Mouse (Mus musculus) T-helper 17 cell (primary cell): ENCODE data around the gene Gm8247.
"Not testable (repeated sequence)": the region's sequence is repeated elsewhere in the genome, so short reads cannot be mapped to it uniquely, and the experiment has no call there.

Experiments used
- in situ Hi-C, 2 experiments: fragments of 300-600 bp; cut with MboI, MseI; formaldehyde crosslinking; loops; 1 replicate in 1 of 2; 2 replicates in 1 of 2; pipeline ENCODE4 v1.15.1; 2025; ENCODE audit warnings: high pct_unique_total_duplicates in 2 of 2

Gene Gm8247

DNA sequence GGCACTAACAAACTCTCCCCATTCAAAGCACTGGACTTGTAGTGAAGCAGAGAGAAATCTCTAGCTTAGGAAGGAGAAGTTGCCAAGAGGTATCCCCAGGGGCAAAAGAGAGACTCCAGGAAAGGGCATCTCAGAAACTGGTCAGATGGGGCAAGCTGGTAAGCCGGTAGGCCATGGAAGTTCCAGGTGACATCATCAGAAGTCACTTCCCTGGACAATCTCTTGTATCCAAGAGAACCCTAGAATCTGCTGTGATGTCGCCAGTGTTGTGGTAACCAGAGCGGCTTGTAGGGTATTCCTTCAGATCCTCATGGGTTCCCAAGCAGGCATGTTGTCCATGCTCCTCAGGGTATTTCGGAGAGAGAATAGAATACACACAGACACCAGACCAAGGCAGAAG lies at the start of gene Gm8247:
TSS of gene Gm8247 (plus strand) at position 301 of the 400 bp plus-strand sequence.
- in situ Hi-C loops: loop anchor here in 1 of 2 experiments (5.0 kb wide), 1 partner anchor 1731 kb away; the partner anchor contains the start of gene Gm21977

DNA sequence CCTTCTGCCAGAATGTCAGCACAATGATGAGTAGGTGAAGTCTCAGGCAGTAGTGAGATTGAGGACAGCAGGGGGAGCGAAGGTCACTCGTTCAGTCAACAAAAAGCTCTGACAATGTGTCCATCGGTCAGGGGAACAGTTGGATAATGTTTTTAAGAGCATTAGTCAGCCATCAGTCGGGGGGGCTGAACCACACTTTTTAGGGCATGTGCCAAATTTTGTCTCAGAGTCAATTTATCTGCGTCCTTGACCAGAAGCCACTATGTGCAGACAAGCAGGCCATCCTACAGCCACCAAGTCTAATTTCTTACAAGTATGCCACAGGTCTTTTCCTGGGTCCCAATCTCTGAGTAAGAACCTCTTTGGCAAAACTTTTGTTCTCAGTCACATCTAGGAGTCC lies 35.0 kb upstream of the Gm8247 start:
- in situ Hi-C loops: not testable (repeated sequence)

DNA sequence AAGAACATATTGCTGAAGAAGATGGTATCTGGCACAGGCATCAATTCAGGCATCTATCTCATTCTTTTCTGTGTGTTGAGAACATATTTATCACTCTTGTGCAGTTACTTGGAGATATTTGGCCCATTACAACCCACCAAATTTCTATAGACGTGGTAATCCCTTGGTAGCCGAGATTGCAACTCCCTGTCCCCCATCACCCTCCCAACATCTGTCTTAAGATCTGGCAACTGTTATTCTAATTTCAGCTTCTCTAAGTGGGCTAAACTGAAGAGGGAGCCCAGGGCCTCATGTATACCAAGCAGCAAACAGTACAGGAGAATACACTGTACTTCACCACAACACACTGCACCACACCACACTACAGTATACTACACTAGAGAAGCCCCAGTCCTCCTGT lies 8.8 kb downstream of the Gm8247 start:
- in situ Hi-C loops: not testable (repeated sequence)

DNA sequence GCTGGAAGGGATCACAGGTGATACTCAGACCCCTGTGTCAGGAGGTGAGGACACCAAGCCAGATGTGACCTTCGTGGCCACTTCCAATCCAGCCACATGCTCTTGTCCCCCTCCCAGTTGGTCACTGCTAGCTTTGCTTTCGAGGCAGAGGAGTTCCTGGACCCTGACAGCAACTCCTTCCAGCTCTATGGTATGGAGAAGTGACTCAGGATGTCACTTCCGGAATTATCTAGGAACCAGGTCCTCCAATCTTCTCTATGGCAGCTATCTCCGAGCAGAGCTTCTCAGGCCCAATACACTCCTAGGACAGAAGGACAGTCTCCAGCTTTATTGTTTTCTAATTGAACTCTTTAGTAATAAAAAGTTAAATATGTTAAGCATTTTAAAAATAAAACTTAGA lies 44.8 kb downstream of the Gm8247 start, which contains the start of gene Gm5624:
TSS of gene Gm5624 (minus strand) at position 202 of the 400 bp plus-strand sequence.
- in situ Hi-C loops: not testable (repeated sequence)
